Mouse (Mus musculus) heart, adult 2 months (tissue): ENCODE data around the gene Fgf12.

Source experiments
- CTCF ChIP-seq: fragments of 200-600 bp; IDR thresholded peaks from 2 replicates; pipeline ENCODE4 v1.8.1; 2022; ENCODE audit warnings: antibody characterized with exemption, mild to moderate bottlenecking, moderate library complexity
- EP300 ChIP-seq: fragments of 200-500 bp; IDR thresholded peaks from 2 replicates; pipeline ENCODE4 v1.6.1; 2011; ENCODE audit warnings: low read depth, low read length, control low read depth; ENCODE audit not compliant: insufficient read depth

DNA sequence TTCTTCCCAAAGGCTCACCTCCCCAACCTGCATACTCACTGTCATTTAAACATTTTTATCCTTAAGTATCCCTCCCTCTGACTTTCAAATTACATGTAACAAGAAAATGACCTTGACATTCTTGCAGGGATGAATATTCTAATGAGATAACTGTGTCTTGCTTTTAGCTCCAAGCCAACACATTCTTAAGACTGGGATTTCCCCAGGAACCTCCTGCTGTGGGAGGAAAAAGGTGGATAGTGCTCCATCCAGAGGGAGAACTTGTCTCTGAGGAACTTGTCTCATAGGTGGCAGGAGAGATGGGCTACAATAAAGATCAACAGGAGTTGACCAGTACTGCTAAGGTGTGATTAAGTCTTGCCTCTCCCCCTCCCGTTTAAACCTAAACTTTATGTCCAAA, 540.5 kb downstream of the Fgf12 start:
- TF ChIP-seq EP300: no peak
- TF ChIP-seq CTCF: no peak
